Mouse (Mus musculus) intestine, postnatal 0 days (tissue): ENCODE results near the gene Ccdc137. TPM values are rescaled to one million over a fixed set of nuclear protein-coding genes. Genes with fewer than 3 reads are reported as not detected.
A peak's percentile ranks its signal among the peaks of the same experiment; 100 is the strongest.

Experiments used
- ATAC-seq: fragments of 200-750 bp; cut with Nextera tagmentation; 2 replicates; pipeline ENCODE4 v1.8.0; 2017; ENCODE audit warnings: mild to moderate bottlenecking, moderate TSS enrichment, moderate library complexity
- H3K27ac ChIP-seq: fragments of 300-500 bp; sonication (generic); 2 replicates; pipeline ENCODE4 v1.5.1; 2014; ENCODE audit warnings: mild to moderate bottlenecking, low read depth, low read length, moderate library complexity
- H3K27me3 ChIP-seq: fragments of 300-500 bp; sonication (generic); replicated peaks from 2 replicates; pipeline ENCODE4 v1.6.1; 2014; ENCODE audit warnings: low read length, mixed read lengths; ENCODE audit not compliant: control insufficient read depth, insufficient read depth
- H3K36me3 ChIP-seq: fragments of 300-500 bp; sonication (generic); 2 replicates; pipeline ENCODE4 v1.6.1; 2014; ENCODE audit warnings: mild to moderate bottlenecking, moderate library complexity; ENCODE audit not compliant: control insufficient read depth, insufficient read depth
- H3K4me1 ChIP-seq: fragments of 300-500 bp; sonication (generic); replicated peaks from 2 replicates; pipeline ENCODE4 v1.6.1; 2014; ENCODE audit warnings: antibody characterized with exemption, low read length, mixed read lengths; ENCODE audit not compliant: control insufficient read depth, insufficient read depth
- H3K4me2 ChIP-seq: fragments of 300-500 bp; sonication (generic); replicated peaks from 2 replicates; pipeline ENCODE4 v1.6.1; 2014; ENCODE audit warnings: low read depth, mild to moderate bottlenecking, moderate library complexity
- H3K4me3 ChIP-seq: fragments of 300-500 bp; sonication (generic); 2 replicates; pipeline ENCODE4 v1.5.1; 2014; ENCODE audit warnings: low read depth, low read length
- H3K9ac ChIP-seq: fragments of 300-500 bp; sonication (generic); 2 replicates; pipeline ENCODE4 v1.6.1; 2014; ENCODE audit warnings: mild to moderate bottlenecking, low read depth, low read length
- H3K9me3 ChIP-seq: fragments of 300-500 bp; sonication (generic); 2 replicates; pipeline ENCODE4 v1.6.1; 2016; ENCODE audit warnings: mixed run types; ENCODE audit not compliant: control insufficient read depth
- CTCF ChIP-seq: sonication (generic); IDR thresholded peaks from 2 replicates; pipeline ENCODE4 v1.5.1; 2016; ENCODE audit warnings: low read depth, mild to moderate bottlenecking, control low read depth, antibody characterized with exemption, moderate library complexity
- WGBS: fragments of 180-500 bp; shearing (Covaris S2); extraction: QIAGEN DNeasy Blood & Tissue Kit; methylation state at CpG from one replicate; pipeline ENCODE4 v1.1.7; 2014; 5-methylcytosine and 5-hydroxymethylcytosine counted together
- polyA plus RNA-seq: library from polyadenylated mRNA; unstranded; fragments of >200 nt; fragmentation: Nextera tagmentation; extraction: Ambion mirVana; gene quantifications from 2 replicates; pipeline ENCODE4 v1.2.1, GENCODE M21; 2015

Ccdc137 gene
- polyA plus RNA-seq, 1 experiment from 2014 or later: 14.1 TPM

DNA sequence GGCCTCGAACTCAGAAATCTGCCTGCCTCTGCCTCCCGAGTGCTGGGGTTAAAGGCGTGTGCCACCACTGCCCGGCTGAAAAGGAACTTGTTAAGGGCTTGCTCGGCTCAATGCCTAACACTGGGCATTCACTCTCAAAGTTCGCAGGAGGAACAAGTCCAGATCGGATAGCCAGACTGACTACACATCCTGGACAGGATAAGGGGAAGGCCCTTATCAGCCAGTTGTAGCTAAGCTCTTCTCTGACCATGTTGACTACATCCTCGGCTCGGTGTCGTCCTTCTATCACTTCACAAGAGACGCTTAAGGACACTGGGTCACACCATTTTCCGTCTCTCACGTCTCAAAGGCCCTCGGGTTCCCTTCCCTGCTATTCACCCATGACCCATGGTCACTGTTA lies 545 bp upstream of the Ccdc137 start:
- peak overlapping the region; percentile 83 for H3K9ac ChIP-seq
- H3K4me1 ChIP-seq: 0 out of 2 replicates have a peak, but pooled peaks cover 3% of the 10 kb centered on the region
- peak overlapping the region; percentile 78 for H3K27ac ChIP-seq
- peaks cover 18% of the 10 kb centered on the region for H3K36me3 ChIP-seq
- TF ChIP-seq CTCF: no peak
- WGBS: 20% methylated on average over 14 of the region's 14 CpGs
- ATAC-seq: 0 out of 2 replicates have a peak, but pooled peaks have one; percentile 2
- H3K4me3 ChIP-seq: peak overlapping the region; percentile 88
- H3K4me2 ChIP-seq: peak overlapping the region; percentile 91
- no peaks in the 10 kb centered on the region for H3K9me3 ChIP-seq
- H3K27me3 ChIP-seq: no peaks in the 10 kb centered on the region

DNA sequence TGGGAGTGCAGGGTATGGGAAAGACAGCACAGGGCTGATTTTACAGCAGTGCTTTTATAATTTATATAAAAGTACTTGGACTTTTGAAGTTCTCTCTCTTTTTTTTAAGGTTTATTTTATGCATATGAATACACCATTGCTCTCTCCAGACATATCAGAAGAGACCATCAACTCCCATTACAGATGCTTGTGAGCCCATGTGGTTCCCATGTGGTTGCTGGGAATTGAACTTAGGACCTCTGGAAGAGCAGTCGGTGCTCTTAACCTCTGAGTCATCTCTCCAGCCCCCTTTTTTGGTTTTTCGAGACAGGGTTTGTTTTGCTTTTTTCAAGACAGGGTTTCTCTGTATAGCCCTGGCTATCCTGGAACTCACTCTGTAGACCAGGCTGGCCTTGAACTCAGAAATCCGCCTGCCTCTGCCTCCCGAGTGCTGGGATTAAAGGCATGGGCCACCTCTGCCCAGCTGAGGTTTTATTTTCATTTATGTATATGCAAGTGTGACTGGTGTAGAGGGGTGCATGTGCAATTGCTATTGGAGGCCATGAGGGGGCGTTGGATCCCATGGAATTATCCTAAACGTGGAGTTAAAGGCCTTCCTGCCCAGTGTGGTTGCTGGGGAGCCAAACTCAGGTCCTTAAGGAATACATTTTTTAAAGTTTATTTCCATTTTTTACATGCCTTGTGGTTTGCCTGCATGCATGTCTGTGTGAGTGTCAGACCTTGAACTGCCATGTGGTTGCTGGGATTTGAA lies 1.1 kb downstream of the Ccdc137 start:
- Histone ChIP-seq H3K4me3 (peak overlapping the region; percentile 88), H3K9me3 (no peaks in the 10 kb centered on the region), H3K27me3 (no peaks in the 10 kb centered on the region), H3K4me1 (0 out of 2 replicates have a peak, but pooled peaks cover 3% of the 10 kb centered on the region), H3K9ac (peak overlapping the region; percentile 83), H3K4me2 (peak overlapping the region; percentile 91), H3K27ac (no peak overlapping the region), H3K36me3 (peaks cover 22% of the 10 kb centered on the region)
- TF ChIP-seq CTCF: peak; percentile 47
- ATAC-seq: no peak
- 53% methylated on average over 6 of the region's 6 CpGs for WGBS

DNA sequence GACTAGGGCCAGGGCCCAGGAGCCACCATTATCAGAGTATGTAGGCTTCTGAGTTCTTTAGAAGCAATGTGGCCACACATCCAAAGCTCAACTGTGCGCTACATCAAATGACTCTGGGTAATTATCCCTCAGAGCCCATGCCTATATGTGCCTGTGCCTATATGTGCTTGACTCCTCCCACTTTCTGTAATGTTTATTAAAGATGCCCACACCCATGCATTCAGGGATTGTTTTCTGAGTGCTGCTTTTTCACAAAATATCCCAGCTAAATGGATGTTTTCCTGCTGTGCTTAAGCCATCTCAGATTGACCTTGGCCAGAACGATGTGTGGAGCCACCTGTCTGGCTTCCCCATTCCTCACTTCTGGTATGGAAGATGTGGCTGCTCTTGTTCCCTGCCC lies 5.6 kb downstream of the Ccdc137 start:
- no peak overlapping the region for H3K4me3 ChIP-seq
- 89% methylated on average over 2 of the region's 2 CpGs for WGBS
- no peak overlapping the region for H3K4me2 ChIP-seq
- H3K27ac ChIP-seq: no peak overlapping the region
- no peaks in the 10 kb centered on the region for H3K9me3 ChIP-seq
- no peaks in the 10 kb centered on the region for H3K27me3 ChIP-seq
- ATAC-seq: no peak
- peaks cover 11% of the 10 kb centered on the region; the same call in 1 of the 2 replicates for H3K4me1 ChIP-seq
- no peak for TF ChIP-seq CTCF
- no peak overlapping the region for H3K9ac ChIP-seq
- peaks cover 28% of the 10 kb centered on the region for H3K36me3 ChIP-seq

DNA sequence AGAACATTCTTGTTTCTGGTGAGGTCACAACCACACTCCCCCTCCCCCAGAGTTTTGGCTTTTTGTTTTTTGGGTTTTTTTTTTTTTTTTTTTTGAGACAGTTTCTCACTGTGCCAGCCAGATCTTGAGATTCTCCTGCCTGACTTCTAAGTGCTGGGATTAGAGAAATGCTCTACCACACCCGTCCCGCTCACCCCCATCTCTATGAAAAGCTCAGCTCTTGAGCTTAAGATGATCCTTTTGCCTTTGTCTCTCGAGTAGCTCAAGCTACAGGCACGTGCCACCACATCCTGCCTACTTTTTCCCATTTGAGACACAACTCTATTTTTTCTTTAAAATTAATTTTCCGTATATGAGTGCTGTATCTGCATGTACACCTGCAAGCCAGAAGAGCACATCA lies 6.5 kb downstream of the Ccdc137 start:
- H3K9ac ChIP-seq: no peak overlapping the region
- H3K36me3 ChIP-seq: peaks cover 30% of the 10 kb centered on the region
- H3K9me3 ChIP-seq: no peaks in the 10 kb centered on the region
- no peak overlapping the region for H3K4me3 ChIP-seq
- no peaks in the 10 kb centered on the region for H3K27me3 ChIP-seq
- H3K4me2 ChIP-seq: no peak overlapping the region
- ATAC-seq: no peak
- 86% methylated on average over 5 of the region's 5 CpGs for WGBS
- TF ChIP-seq CTCF: no peak
- no peak overlapping the region for H3K27ac ChIP-seq
- peaks cover 9% of the 10 kb centered on the region; the same call in 1 of the 2 replicates for H3K4me1 ChIP-seq

DNA sequence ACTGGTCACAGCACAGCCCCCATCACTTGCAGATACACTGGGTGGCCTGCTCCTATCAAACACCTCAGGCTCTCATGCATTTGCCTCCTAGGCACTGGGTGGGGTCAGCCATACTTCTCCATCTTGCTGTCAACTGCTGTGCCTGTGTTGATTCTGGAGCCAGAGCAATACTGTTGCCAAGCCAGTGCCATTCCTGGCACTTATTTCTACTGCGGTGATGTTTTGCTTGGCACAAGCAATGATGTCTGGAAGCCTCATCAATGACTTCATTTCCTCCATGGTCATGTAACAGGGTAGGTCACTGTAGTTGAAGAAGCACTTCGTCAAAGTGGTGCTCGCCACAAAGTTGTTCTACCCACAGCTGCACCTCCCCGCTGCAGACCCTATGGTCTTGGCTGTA lies 7.6 kb downstream of the Ccdc137 start:
- ATAC-seq: no peak
- TF ChIP-seq CTCF: no peak
- peaks cover 41% of the 10 kb centered on the region for H3K36me3 ChIP-seq
- no peak overlapping the region for H3K9ac ChIP-seq
- WGBS: 77% methylated on average over 4 of the region's 4 CpGs
- H3K4me1 ChIP-seq: peaks cover 9% of the 10 kb centered on the region; the same call in 1 of the 2 replicates
- H3K27me3 ChIP-seq: no peaks in the 10 kb centered on the region
- H3K27ac ChIP-seq: no peak overlapping the region
- H3K4me3 ChIP-seq: no peak overlapping the region
- no peak overlapping the region for H3K4me2 ChIP-seq
- H3K9me3 ChIP-seq: no peaks in the 10 kb centered on the region

DNA sequence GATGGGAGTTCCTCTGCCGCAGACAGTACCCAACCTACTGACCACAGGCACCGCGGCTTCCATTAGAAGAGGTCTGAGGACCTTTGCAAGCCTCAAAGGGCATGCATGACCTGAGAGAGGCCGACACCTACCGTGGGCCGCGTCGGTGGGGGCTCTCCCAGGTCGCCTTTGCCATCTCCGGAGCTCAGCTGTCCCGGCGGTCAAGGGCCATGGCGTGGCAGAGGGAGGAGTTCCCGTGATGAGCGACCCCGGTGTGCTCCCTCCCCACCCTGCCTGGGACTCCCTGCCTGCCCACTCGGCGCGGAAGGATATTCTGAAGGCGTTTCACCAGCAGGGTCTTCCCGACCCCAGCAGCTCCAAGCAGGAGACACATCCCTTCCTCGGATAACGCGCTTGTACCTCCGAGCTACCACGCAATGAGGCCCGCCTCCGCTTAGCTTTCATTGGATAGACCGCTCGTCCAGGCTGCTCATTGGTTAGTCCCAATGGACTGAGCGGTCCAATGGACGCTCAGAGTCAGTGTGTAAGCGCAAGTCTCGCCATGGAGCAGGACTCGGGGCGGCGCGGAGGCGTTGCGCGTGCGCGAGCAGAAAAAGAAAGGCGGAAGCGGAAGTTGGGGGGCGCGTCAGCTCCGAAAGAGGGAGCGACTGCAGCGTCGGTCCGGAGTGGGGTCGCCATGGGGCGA lies 9.3 kb downstream of the Ccdc137 start, which contains the start of gene Arl16:
Gene Arl16 (minus strand): TSS at position 557 of the 685 bp plus-strand sequence.
- H3K27me3 ChIP-seq: no peaks in the 10 kb centered on the region
- no peaks in the 10 kb centered on the region for H3K9me3 ChIP-seq
- peaks cover 9% of the 10 kb centered on the region; the same call in 1 of the 2 replicates for H3K4me1 ChIP-seq
- peak within 1 kb of the TSS; percentile 66 for H3K27ac ChIP-seq
- peak within 1 kb of the TSS; percentile 89 for H3K4me2 ChIP-seq
- peak within 1 kb of the TSS; percentile 89 for H3K9ac ChIP-seq
- peak within 1 kb of the TSS; percentile 97 for H3K4me3 ChIP-seq
- 0 out of 2 replicates have a peak, but pooled peaks have one; percentile 3 for TF ChIP-seq CTCF
- under 1% methylated on average over 54 of the region's 54 CpGs for WGBS
- H3K36me3 ChIP-seq: peaks cover 41% of the 10 kb centered on the region
- peak; percentile 100 for ATAC-seq
